Mouse (Mus musculus): ENCODE measurements around the gene Ccdc191. TPM values are rescaled to one million over a fixed set of nuclear protein-coding genes. Genes with fewer than 3 reads are reported as not detected.

The Ccdc191 gene
- 9.8 and 13.2 TPM in 2 replicates for polyA plus RNA-seq (2015; fragmentation: Nextera tagmentation; extraction: Ambion mirVana)

- peak within 1 kb of the TSS; percentile 78 for H3K4me3 ChIP-seq (replicated peaks; ENCODE audit: low read length)
- H3K27ac ChIP-seq (ENCODE audit: low read length): peak within 1 kb of the TSS; percentile 83
- peaks cover 7% of the 10 kb centered on the region for H3K4me1 ChIP-seq (ENCODE audit: control insufficient read depth, insufficient read depth, low read length)
- under 1% methylated on average over 33 of the region's 33 CpGs for WGBS
- H3K9me3 ChIP-seq (replicated peaks; ENCODE audit: control insufficient read depth, low read length): no peaks in the 10 kb centered on the region
- peak within 1 kb of the TSS; percentile 89 for H3K4me2 ChIP-seq (ENCODE audit: low read depth, low read length)
- peak; percentile 100 for ATAC-seq (ENCODE audit: insufficient read depth, low FRiP score)
- H3K36me3 ChIP-seq (ENCODE audit: control insufficient read depth, insufficient read depth, low read length): no peaks in the 10 kb centered on the region
- no peaks in the 10 kb centered on the region for H3K27me3 ChIP-seq (ENCODE audit: control insufficient read depth, insufficient read depth, low read length)
- peak within 1 kb of the TSS; percentile 91 for H3K9ac ChIP-seq (ENCODE audit: low read length)
Measured at GRCm38 (mm10) chr16:43889208-43890004, at the start of gene Ccdc191. Gene Ccdc191, plus strand, starts transcription at chr16:43889800.

DNA sequence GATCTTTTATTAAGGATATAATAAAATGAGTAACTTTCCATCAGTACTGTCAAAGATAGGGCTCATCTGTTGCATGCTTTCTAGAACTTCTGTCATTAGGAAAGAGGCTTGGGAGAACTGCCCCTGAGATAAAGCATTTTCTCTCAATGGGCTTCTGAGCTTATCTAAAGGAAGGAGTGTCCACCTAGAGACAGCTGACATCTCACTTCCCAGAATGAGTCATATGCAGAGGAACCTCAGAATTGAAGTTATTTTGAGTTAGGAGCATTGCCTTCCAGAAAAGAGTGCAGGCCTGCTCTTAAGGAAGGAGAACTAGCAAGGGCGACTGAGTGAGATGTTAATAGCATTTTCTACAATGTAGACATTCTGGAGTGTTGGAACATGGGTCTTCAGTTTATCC is 48.4 kb upstream of the Ccdc191 start:
- no peak overlapping the region for H3K4me2 ChIP-seq (ENCODE audit: low read depth, low read length)
- 71% methylated on average over 1 of the region's 1 CpGs for WGBS
- ATAC-seq (ENCODE audit: insufficient read depth, low FRiP score): no peak

DNA sequence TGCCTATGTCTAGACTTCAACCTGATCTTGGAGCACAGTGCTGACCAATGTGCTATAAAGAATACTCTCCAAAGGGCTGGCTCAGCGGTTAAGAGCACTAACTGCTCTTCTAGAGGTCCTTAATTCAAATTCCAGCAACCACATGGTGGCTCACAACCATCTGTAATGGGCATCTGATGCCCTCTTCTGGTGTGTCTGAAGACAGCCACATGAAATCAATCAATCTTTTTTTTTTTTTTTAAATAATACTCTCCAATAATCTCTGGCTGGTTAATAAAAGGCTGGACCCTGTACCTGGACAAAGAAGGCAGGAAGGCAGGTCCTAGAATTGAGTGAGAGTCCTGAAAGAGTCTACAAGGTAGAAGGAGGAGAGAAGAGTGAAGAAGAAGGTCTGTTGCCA is 39.8 kb upstream of the Ccdc191 start:
- Histone ChIP-seq H3K4me2 (ENCODE audit: low read depth, low read length) (no peak overlapping the region), H3K27me3 (ENCODE audit: control insufficient read depth, insufficient read depth, low read length) (no peaks in the 10 kb centered on the region), H3K36me3 (ENCODE audit: control insufficient read depth, insufficient read depth, low read length) (no peaks in the 10 kb centered on the region), H3K4me1 (ENCODE audit: control insufficient read depth, insufficient read depth, low read length) (no peaks in the 10 kb centered on the region), H3K9ac (ENCODE audit: low read length) (no peak overlapping the region), H3K4me3 (replicated peaks; ENCODE audit: low read length) (no peak overlapping the region), H3K27ac (ENCODE audit: low read length) (no peak overlapping the region), H3K9me3 (replicated peaks; ENCODE audit: control insufficient read depth, low read length) (no peaks in the 10 kb centered on the region)
- WGBS: 63% methylated on average over 1 of the region's 1 CpGs
- ATAC-seq (ENCODE audit: insufficient read depth, low FRiP score): no peak

More for the DNA sequence above, 48.4 kb upstream of the Ccdc191 start:
- Histone ChIP-seq H3K9me3 (replicated peaks; ENCODE audit: control insufficient read depth, low read length) (no peaks in the 10 kb centered on the region), H3K4me3 (replicated peaks; ENCODE audit: low read length) (no peak overlapping the region), H3K9ac (ENCODE audit: low read length) (no peak overlapping the region), H3K36me3 (ENCODE audit: control insufficient read depth, insufficient read depth, low read length) (no peaks in the 10 kb centered on the region), H3K27me3 (ENCODE audit: control insufficient read depth, insufficient read depth, low read length) (no peaks in the 10 kb centered on the region), H3K27ac (ENCODE audit: low read length) (no peak overlapping the region), H3K4me1 (ENCODE audit: control insufficient read depth, insufficient read depth, low read length) (no peaks in the 10 kb centered on the region)

DNA sequence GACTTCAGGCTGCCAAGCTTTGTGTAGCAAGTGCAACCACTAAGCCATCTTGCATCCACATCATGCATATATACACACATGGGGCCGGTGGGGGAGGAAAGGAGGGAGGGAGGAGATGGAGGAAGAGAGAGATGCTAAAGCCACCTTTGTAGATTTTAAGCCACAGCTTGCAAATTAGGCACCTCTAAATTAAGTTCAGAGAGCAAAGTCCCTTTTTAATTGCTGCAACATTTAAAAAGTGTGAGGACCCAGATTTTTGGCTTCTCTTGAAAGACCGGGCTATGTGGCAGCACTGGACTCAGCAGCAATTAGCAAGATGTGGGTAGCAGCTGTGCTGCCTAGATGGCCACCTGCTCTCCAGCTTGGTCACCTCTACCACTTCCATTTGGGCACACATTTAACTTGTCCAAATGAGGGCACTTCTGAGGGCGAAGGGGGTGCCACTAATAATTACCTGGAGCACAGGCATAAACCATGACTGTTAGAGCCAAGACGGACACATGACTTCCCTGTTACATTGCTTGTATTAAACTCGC is 30.6 kb upstream of the Ccdc191 start:
- Histone ChIP-seq H3K9me3 (replicated peaks; ENCODE audit: control insufficient read depth, low read length) (no peaks in the 10 kb centered on the region), H3K4me2 (ENCODE audit: low read depth, low read length) (no peak overlapping the region), H3K36me3 (ENCODE audit: control insufficient read depth, insufficient read depth, low read length) (peaks cover 11% of the 10 kb centered on the region), H3K9ac (ENCODE audit: low read length) (no peak overlapping the region), H3K4me1 (ENCODE audit: control insufficient read depth, insufficient read depth, low read length) (no peaks in the 10 kb centered on the region), H3K27me3 (ENCODE audit: control insufficient read depth, insufficient read depth, low read length) (no peaks in the 10 kb centered on the region), H3K27ac (ENCODE audit: low read length) (no peak overlapping the region), H3K4me3 (replicated peaks; ENCODE audit: low read length) (no peak overlapping the region)
- no peak for ATAC-seq (ENCODE audit: insufficient read depth, low FRiP score)
- WGBS: 87% methylated on average over 5 of the region's 5 CpGs

- no peaks in the 10 kb centered on the region for H3K27me3 ChIP-seq (ENCODE audit: control insufficient read depth, insufficient read depth, low read length)
- no peak for ATAC-seq (ENCODE audit: insufficient read depth, low FRiP score)
- WGBS: 66% methylated on average over 6 of the region's 6 CpGs
Measured at GRCm38 (mm10) chr16:43860624-43861023, 29.0 kb upstream of the Ccdc191 start.

DNA sequence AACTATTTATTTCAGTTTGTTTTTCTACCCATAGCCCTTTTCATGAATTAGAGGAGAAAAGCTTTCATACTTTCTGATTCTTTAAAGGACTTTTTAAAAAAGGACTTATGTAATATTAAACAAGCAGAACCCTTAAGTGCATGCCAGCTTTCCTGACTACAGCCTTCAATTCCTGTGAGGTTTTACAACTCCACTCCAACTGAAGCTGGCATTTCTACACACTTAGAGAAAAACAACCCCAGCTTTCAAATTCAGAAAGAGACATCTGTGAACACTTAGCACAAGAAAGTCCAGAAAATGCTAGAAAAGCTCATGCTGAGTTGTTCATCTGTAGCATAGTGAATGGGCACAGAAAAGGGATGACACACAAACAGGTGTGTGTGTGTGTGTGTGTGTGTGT is 19.8 kb upstream of the Ccdc191 start:
- Histone ChIP-seq H3K27ac (ENCODE audit: low read length) (no peak overlapping the region), H3K4me1 (ENCODE audit: control insufficient read depth, insufficient read depth, low read length) (no peaks in the 10 kb centered on the region), H3K4me3 (replicated peaks; ENCODE audit: low read length) (no peak overlapping the region), H3K4me2 (ENCODE audit: low read depth, low read length) (no peak overlapping the region), H3K27me3 (ENCODE audit: control insufficient read depth, insufficient read depth, low read length) (no peaks in the 10 kb centered on the region), H3K9me3 (replicated peaks; ENCODE audit: control insufficient read depth, low read length) (no peaks in the 10 kb centered on the region), H3K9ac (ENCODE audit: low read length) (no peak overlapping the region), H3K36me3 (ENCODE audit: control insufficient read depth, insufficient read depth, low read length) (0 out of 2 replicates have a peak, but pooled peaks cover 15% of the 10 kb centered on the region)
- ATAC-seq (ENCODE audit: insufficient read depth, low FRiP score): no peak

More at GRCm38 (mm10) chr16:43860624-43861023, 29.0 kb upstream of the Ccdc191 start:
- Histone ChIP-seq H3K4me3 (replicated peaks; ENCODE audit: low read length) (no peak overlapping the region), H3K9ac (ENCODE audit: low read length) (no peak overlapping the region), H3K9me3 (replicated peaks; ENCODE audit: control insufficient read depth, low read length) (no peaks in the 10 kb centered on the region), H3K36me3 (ENCODE audit: control insufficient read depth, insufficient read depth, low read length) (peaks cover 15% of the 10 kb centered on the region), H3K4me1 (ENCODE audit: control insufficient read depth, insufficient read depth, low read length) (no peaks in the 10 kb centered on the region), H3K4me2 (ENCODE audit: low read depth, low read length) (no peak overlapping the region), H3K27ac (ENCODE audit: low read length) (no peak overlapping the region)

DNA sequence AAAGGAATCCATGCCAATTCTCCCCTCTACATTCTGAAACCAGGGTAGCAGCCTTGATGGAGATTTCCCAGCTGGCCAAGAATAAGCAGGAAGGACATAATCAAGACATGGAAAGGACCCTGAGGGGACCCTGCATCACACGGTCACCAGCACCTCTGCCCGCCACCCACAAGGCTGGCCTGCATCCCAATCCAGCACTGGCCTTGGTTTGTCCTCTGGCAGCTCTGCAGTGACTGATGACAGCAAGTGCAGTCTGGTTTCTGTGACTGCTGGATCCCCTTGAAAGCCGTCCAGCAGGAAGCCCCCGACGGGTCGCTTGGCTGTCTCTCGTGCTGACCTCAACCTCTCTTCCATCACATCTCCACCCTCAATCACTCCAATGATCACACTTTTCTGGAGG is 18.2 kb upstream of the Ccdc191 start:
- Histone ChIP-seq H3K9ac (ENCODE audit: low read length) (no peak overlapping the region), H3K4me2 (ENCODE audit: low read depth, low read length) (no peak overlapping the region), H3K36me3 (ENCODE audit: control insufficient read depth, insufficient read depth, low read length) (0 out of 2 replicates have a peak, but pooled peaks cover 15% of the 10 kb centered on the region), H3K4me1 (ENCODE audit: control insufficient read depth, insufficient read depth, low read length) (no peaks in the 10 kb centered on the region), H3K4me3 (replicated peaks; ENCODE audit: low read length) (no peak overlapping the region), H3K9me3 (replicated peaks; ENCODE audit: control insufficient read depth, low read length) (no peaks in the 10 kb centered on the region), H3K27ac (ENCODE audit: low read length) (no peak overlapping the region), H3K27me3 (ENCODE audit: control insufficient read depth, insufficient read depth, low read length) (no peaks in the 10 kb centered on the region)
- 80% methylated on average over 7 of the region's 7 CpGs for WGBS
- no peak for ATAC-seq (ENCODE audit: insufficient read depth, low FRiP score)

- no peak overlapping the region for H3K27ac ChIP-seq (ENCODE audit: low read length)
- no peaks in the 10 kb centered on the region for H3K4me1 ChIP-seq (ENCODE audit: control insufficient read depth, insufficient read depth, low read length)
- no peak overlapping the region for H3K4me2 ChIP-seq (ENCODE audit: low read depth, low read length)
- no peak for ATAC-seq (ENCODE audit: insufficient read depth, low FRiP score)
- no peak overlapping the region for H3K4me3 ChIP-seq (replicated peaks; ENCODE audit: low read length)
- H3K9me3 ChIP-seq (replicated peaks; ENCODE audit: control insufficient read depth, low read length): no peaks in the 10 kb centered on the region
- H3K27me3 ChIP-seq (ENCODE audit: control insufficient read depth, insufficient read depth, low read length): no peaks in the 10 kb centered on the region
- WGBS: 83% methylated on average over 6 of the region's 6 CpGs
- no peaks in the 10 kb centered on the region for H3K36me3 ChIP-seq (ENCODE audit: control insufficient read depth, insufficient read depth, low read length)
- H3K9ac ChIP-seq (ENCODE audit: low read length): no peak overlapping the region
Measured at GRCm38 (mm10) chr16:43879769-43880168, 9.8 kb upstream of the Ccdc191 start.

- Histone ChIP-seq H3K27ac (ENCODE audit: low read length) (no peak overlapping the region), H3K4me2 (ENCODE audit: low read depth, low read length) (no peak overlapping the region), H3K27me3 (ENCODE audit: control insufficient read depth, insufficient read depth, low read length) (no peaks in the 10 kb centered on the region), H3K9me3 (replicated peaks; ENCODE audit: control insufficient read depth, low read length) (no peaks in the 10 kb centered on the region), H3K4me3 (replicated peaks; ENCODE audit: low read length) (no peak overlapping the region), H3K4me1 (ENCODE audit: control insufficient read depth, insufficient read depth, low read length) (no peaks in the 10 kb centered on the region; the same call in 1 of the 2 replicates), H3K9ac (ENCODE audit: low read length) (no peak overlapping the region), H3K36me3 (ENCODE audit: control insufficient read depth, insufficient read depth, low read length) (no peaks in the 10 kb centered on the region)
- no peak for ATAC-seq (ENCODE audit: insufficient read depth, low FRiP score)
- whole genome bisulfite sequencing: 66% methylated on average over 3 of the region's 3 CpGs
Measured at GRCm38 (mm10) chr16:43881636-43882035, 8.0 kb upstream of the Ccdc191 start.

All from stomach, embryonic 16.5 days (tissue).